Mouse (Mus musculus): ENCODE results near the gene Olfr1326-ps1. TPM values are rescaled to one million over a fixed set of nuclear protein-coding genes. Genes with fewer than 3 reads are reported as not detected.

Olfr1326-ps1 gene
- polyA plus RNA-seq (2017; shearing (Covaris generic)): not detected

GRCm38 (mm10) chrX:74574788-74575187 lies at the start of gene Olfr1326-ps1:
Olfr1326-ps1 (minus strand) TSS chrX:74574888.

GRCm38 (mm10) chrX:74592379-74592778 lies 17.7 kb upstream of the Olfr1326-ps1 start, which contains the start of gene Olfr1325:
Olfr1325 (plus strand) TSS chrX:74592679.

Other genes starting within 250 kb of the Olfr1326-ps1 start
- gene Plxna3, start 245.8 kb downstream of the Olfr1326-ps1 start, polyA plus RNA-seq (2017; shearing (Covaris generic)): 2.3 TPM
- 21.8 TPM for gene Lage3, start 221.3 kb downstream of the Olfr1326-ps1 start, polyA plus RNA-seq (2017; shearing (Covaris generic))
- gene Ubl4a, start 201.7 kb downstream of the Olfr1326-ps1 start, polyA plus RNA-seq (2017; shearing (Covaris generic)): 47.0 TPM
- gene Slc10a3, start 201.5 kb downstream of the Olfr1326-ps1 start, polyA plus RNA-seq (2017; shearing (Covaris generic)): 28.1 TPM
- gene Fam3a, start 181.6 kb downstream of the Olfr1326-ps1 start, polyA plus RNA-seq (2017; shearing (Covaris generic)): 24.7 TPM
- 38.6 TPM for gene Ikbkg, start 181.6 kb downstream of the Olfr1326-ps1 start, polyA plus RNA-seq (2017; shearing (Covaris generic))
- gene G6pdx, start 145.7 kb downstream of the Olfr1326-ps1 start, polyA plus RNA-seq (2017; shearing (Covaris generic)): 40.6 TPM
- not detected for gene Gm6880, start 93.5 kb downstream of the Olfr1326-ps1 start, polyA plus RNA-seq (2017; shearing (Covaris generic))
- gene Olfr1325, start 17.8 kb upstream of the Olfr1326-ps1 start, polyA plus RNA-seq (2017; shearing (Covaris generic)): not detected
- gene Gm5640, start 70.7 kb upstream of the Olfr1326-ps1 start, polyA plus RNA-seq (2017; shearing (Covaris generic)): not detected
- gene Gm6890, start 166.0 kb upstream of the Olfr1326-ps1 start, polyA plus RNA-seq (2017; shearing (Covaris generic)): not detected